Mouse (Mus musculus) layer of hippocampus, adult 18-20 months (tissue): Measurements from ENCODE around the gene AC131692.1. TPM values are rescaled to one million over a fixed set of nuclear protein-coding genes. Genes with fewer than 3 reads are reported as not detected.
A peak's percentile ranks its signal among the peaks of the same experiment; 100 is the strongest.

Experiments used
- DNase-seq, 2 experiments: peaks; one replicate each; pipeline ENCODE4 v3.0.0; 2022; ENCODE audit warnings: low spot score in 2 of 2
- long read RNA-seq: library from polyadenylated mRNA; stranded (forward); transcript quantifications from one replicate; pipeline ENCODE4 v2.0.0, GENCODE M21; 2021
- total RNA-seq, 2 experiments: library from RNA; stranded (reverse); gene quantifications; 2 replicates each; pipeline ENCODE4 v1.2.3; 2021

The AC131692.1 gene
- total RNA-seq, result not detected
- long read RNA-seq, result 0 reads

- no peak for DNase-seq
Measured at GRCm38 (mm10) chr19:6094119-6094518, at the start of gene AC131692.1. AC131692.1 (plus strand) TSS chr19:6094419.

GRCm38 (mm10) chr19:6045366-6046293 is 48.6 kb upstream of the AC131692.1 start:
- DNase-seq, result no peak

GRCm38 (mm10) chr19:6046294-6047153 is 47.7 kb upstream of the AC131692.1 start, which contains the start of gene Syvn1:
Syvn1 (plus strand) TSS chr19:6046576.
- DNase-seq, result peak; percentile 89 to 96

DNA sequence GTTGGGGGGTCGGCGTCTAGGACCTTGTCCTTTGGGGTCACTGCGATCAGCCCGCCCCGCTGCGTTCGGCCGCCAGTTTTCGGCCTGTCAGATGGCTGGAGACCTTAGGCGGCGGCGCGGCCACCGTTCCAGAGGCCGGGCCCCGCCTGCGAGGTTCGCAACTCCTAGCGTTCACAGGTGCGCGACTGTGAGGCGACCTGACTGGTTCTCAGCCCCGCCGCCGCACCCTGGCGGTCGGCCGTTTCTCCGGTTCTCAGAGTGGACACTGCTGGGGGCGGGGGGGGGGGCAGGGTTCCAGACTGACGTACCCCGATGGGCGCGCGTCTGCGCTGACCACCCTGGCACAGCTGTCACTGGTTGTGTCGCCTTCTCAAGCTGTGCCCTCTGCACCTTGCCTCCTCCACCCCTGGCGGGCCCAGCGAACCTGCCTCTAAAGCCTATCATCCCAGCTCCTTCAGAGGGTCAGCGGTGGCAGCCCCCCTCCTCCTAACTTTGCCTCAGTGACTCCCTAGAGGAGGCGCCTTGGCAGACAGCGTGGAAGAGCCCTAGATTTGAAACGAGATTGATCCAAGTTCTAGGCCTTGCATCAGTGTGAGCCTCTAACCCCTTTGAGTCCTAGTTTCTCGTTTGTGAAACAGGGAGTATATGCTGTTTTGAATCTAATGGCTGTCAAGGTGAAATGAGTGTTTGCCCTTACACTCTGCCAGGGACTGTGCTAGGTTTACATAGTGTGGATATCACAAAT is 46.9 kb upstream of the AC131692.1 start:
- no peak for DNase-seq

DNA sequence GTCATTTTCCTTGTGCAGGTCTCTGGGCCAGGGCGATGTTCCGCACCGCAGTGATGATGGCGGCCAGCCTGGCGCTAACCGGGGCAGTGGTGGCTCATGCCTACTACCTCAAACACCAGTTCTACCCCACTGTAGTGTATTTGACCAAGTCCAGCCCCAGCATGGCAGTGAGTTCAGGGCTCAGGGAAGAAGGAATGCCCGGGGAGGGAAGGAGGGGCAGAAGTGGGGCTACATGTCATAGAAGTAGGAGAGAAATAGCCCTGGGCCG is 46.4 kb upstream of the AC131692.1 start:
- DNase-seq, result no peak

GRCm38 (mm10) chr19:6048681-6049410 is 45.4 kb upstream of the AC131692.1 start:
- DNase-seq, result no peak

- no peak for DNase-seq
Measured at GRCm38 (mm10) chr19:6052516-6052915, 41.7 kb upstream of the AC131692.1 start.

DNA sequence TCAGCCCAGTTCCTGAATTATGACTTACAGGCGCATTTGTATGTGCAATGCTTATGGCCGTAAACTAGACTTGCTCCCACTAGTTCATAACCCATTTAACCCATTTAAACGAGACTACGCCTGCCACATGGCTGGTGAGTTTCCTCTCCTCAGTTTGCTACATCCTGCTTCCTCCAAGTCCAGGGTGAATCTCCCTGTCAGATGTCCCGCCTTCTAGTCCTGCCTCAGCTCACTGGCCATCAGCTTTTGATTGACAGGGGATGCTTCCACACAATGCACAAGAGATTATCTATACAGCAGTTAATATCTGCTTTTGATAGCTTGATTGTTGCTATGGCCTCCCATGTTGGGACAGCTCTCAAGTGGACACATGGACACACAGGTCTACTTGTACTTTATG is 39.9 kb upstream of the AC131692.1 start:
- no peak for DNase-seq

DNA sequence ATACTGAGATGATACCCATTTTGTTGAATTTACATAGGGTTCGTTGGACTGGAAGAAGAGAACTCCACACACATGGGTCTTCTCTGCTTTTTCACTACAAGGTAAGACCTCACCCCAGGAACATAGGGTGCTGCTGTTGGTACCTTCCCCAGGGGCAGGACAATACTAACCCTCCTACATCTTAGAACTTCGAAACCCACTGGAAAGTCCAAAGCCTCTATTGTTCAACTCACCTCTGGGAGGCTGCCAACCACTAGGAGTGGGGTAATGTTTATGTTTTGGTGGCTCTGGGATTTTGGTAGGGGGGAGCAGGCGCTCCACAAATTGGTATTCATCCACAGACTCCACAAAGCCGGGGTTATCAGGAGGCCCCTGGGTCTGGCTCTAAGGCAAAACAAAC is 37.5 kb upstream of the AC131692.1 start:
- DNase-seq, result no peak

DNA sequence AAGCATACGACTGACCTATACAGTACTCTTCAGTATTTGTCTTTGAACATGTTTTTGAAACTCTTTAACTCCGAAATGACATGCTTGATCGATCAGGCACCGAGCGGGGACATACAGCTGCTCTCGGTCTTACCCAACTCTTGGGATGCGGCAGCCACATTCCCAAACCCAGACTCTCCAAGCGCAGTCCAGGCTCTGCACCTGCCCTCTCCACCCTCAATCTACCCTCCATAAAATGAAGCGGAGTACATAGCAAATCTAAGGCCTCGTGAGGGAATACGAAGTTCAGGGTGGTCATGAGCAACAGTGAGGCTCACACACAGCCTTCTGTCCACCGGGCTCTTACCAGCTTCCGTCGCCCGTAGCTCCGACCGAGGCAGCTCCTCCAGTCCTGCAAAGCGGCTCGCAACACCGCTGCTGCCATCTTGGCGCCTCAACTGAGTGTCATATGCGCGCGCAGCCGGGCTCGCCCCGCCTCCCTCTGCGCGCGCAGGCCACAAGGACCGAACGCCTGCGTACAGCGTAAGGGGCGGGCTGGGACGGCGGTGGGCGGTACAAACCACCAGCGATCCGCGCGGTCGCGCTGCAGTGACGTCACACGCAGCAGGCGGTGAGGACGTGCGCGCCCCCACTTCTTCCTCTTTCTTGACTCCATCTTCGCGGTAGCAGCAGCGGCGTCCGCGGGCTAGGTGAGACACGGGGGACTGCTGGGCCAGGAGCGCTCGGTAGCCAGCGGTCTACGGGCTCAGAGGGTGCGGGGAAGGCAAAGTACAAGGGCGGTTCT is 36.7 kb upstream of the AC131692.1 start, which contains the start of the genes Mrpl49 and Fau:
Gene Mrpl49, minus strand, starts transcription at position 473 of the 784 bp plus-strand sequence.
Gene Fau, plus strand, starts transcription at position 532 of the 784 bp plus-strand sequence.
- peak; percentile 98 to 99 for DNase-seq

GRCm38 (mm10) chr19:6058513-6058912 is 35.7 kb upstream of the AC131692.1 start:
- DNase-seq, result no peak

DNA sequence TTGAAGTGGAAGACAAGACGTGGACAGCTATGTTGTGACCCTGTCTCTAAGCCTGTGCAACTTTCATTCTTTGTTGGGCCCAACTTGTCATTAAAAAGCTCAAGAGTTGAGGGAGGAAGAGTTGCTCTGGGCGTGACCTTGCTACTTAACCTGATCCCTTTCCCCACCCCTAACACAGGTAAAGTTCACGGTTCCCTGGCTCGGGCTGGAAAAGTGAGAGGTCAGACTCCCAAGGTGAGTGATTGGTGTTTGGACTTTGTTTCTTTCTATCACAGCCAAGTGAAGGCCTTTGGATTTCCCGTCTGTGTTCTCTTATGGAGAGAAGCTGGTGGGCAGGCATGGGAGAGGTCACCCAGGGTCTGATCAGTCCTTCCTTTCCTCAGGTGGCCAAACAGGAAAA is 35.3 kb upstream of the AC131692.1 start:
- no peak for DNase-seq

GRCm38 (mm10) chr19:6061021-6061533 is 33.1 kb upstream of the AC131692.1 start, which contains the start of gene Znhit2:
Znhit2 (plus strand) TSS chr19:6061192.
- DNase-seq, result peak; percentile 95 to 97

DNA sequence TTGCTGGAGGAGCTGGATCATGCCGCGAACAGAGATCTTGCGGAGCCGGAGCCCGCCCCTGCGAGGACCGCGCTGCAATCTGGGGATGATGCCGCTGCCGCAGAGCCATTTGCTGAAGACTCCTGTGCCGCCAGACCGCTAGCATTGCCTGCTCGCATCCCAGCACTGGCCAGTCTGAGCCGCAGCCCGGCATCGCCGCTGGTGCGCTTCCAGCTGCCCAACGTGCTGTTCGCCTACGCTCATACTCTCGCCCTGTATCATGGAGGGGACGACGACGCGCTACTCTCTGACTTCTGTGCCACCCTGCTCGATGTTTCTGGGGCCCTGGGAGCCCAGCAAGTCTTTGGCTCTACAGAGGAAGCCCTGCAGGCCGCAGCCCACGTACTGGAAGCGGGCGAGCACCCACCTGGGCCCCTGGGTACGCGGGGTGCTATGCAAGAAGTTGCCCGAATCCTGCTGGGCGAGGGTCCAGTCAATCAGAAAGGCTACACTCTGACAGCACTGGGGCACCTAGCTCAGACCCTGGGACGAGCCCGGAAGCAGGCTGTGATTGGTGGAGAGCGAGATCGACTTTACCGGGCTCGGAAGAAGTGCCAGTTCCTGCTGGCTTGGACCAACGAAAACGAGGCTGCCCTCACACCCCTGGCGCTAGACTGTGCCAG is 32.4 kb upstream of the AC131692.1 start:
- peak in 1 of 2 experiments; percentile 55 for DNase-seq

DNA sequence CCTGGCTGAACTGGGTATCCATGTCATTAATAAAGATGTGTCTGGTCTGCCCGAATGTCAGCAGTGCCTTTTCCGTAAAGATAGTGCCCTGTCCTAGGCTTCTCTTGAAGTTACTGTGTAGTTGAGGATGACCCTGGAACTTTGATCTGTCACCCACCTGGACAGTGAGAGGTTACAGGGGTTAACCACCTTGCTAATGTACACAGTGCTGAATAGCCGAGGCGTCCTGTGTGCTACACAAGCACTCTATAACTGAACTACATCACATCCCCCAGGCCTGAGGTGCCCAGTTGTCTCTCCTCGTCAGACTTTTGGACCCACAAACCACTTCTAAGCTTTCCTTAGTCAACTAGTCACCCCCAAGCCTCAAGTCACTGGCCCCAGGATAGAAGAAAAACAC is 31.8 kb upstream of the AC131692.1 start:
- DNase-seq, result no peak

GRCm38 (mm10) chr19:6063081-6063480 is 31.1 kb upstream of the AC131692.1 start:
- no peak for DNase-seq

DNA sequence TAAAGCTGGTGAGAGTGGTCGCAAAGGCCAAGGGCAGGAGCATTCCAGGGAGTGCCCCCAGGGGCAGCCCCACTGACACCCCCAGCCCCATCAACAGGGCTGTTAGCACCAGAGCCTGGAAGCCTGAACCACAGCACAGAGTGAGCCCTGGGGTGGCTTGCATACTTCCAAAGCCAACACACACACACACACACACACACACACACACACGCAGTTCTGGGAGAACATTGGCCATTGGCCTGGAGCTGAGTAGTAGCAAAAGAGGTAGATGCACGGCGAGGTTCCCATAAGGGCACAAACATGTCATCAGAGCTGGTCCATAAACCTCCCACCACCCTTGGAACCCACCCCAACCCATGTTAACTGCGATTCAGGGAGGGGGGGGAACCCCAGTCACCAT is 27.6 kb upstream of the AC131692.1 start:
- DNase-seq, result no peak

DNA sequence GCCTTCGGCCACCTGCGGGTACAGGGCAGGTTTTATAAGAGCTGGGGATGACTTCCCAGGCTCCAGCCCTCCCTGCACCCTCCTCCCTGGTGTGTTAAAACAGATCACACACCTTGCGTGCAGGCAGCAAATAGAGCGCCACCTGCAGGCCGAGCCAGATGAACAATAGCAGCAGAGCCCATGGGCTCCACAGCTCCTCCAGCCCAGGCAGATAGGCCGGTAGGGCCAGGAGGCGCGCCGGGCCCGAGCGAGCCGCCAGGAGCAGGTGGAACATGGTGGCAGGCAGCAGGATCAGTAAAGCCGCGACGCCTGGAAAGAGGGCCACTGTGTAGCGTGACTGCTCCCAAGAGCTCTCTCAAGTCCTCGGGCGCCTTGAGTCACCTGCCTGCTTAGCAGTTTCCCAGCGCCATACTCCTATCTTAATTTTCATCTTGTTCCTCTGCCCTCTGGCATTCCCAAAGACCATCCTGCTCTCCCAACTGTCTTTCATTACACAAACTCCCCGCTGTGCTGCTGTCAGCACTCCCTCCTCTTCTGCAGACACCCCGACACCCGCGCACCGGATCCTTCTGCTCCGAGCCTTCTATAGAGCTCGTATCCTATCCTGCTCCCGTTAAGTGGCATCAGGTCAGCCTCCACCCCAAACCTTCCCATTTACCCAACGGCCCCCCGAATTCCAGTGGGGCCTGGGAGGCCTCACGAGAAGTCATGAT is 27.1 kb upstream of the AC131692.1 start:
- DNase-seq, result peak; percentile 77 to 86
